Mouse (Mus musculus) left cerebral cortex, postnatal 25 days (tissue): ENCODE data around the gene 3110009E18Rik. TPM values are rescaled to one million over a fixed set of nuclear protein-coding genes. Genes with fewer than 3 reads are reported as not detected.

Source experiments
- DNase-seq, 2 experiments: peaks; one replicate each; pipeline ENCODE4 v3.0.0; 2022; ENCODE audit warnings: low spot score in 2 of 2, mixed read lengths in 1 of 2
- intact Hi-C: fragments of 180-260 bp; cut with DNase I; formaldehyde crosslinking; loops from one replicate; pipeline ENCODE4 v1.15.1; 2025
- total RNA-seq, 2 experiments: library from RNA; stranded (reverse); gene quantifications; 2 replicates each; pipeline ENCODE4 v1.2.3; 2021

3110009E18Rik gene
- total RNA-seq, 2 experiments from 2014 or later, result 6.7 to 7.4 TPM

- intact Hi-C loops, result no loop called here
- DNase-seq, result peak; percentile 68 to 93
These were observed 15.2 kb downstream of the 3110009E18Rik start for GRCm38 (mm10) chr1:120135934-120136786.

- DNase-seq, result peak in 1 of 2 experiments; percentile 53
- intact Hi-C loops, result no loop called here
These were observed 18.0 kb downstream of the 3110009E18Rik start for GRCm38 (mm10) chr1:120138923-120139540.

GRCm38 (mm10) chr1:120140144-120140693, 19.2 kb downstream of the 3110009E18Rik start:
- no peak for DNase-seq
- intact Hi-C loops, result no loop called here

GRCm38 (mm10) chr1:120142551-120142950, 21.6 kb downstream of the 3110009E18Rik start:
- intact Hi-C loops, result no loop called here
- no peak for DNase-seq

- no peak for DNase-seq
- intact Hi-C loops, result loop anchor here (2.0 kb wide), 1 partner anchor 47 kb away; no protein-coding TSS in a partner anchor
These were observed 24.7 kb downstream of the 3110009E18Rik start for GRCm38 (mm10) chr1:120145527-120146216.

- intact Hi-C loops, result loop anchor here (2.0 kb wide), 1 partner anchor 48 kb away; no protein-coding TSS in a partner anchor
- peak in 1 of 2 experiments; percentile 29 for DNase-seq
These were observed 26.0 kb downstream of the 3110009E18Rik start for GRCm38 (mm10) chr1:120146994-120147393.

- peak in 1 of 2 experiments; percentile 33 for DNase-seq
- intact Hi-C loops, result loop anchor here (2.0 to 5.0 kb wide), 2 partner anchors 55 to 122 kb away; no protein-coding TSS in a partner anchor
These were observed 33.2 kb downstream of the 3110009E18Rik start for GRCm38 (mm10) chr1:120154232-120154631.

- intact Hi-C loops, result loop anchor here (2.0 kb wide), 1 partner anchor 57 kb away; no protein-coding TSS in a partner anchor
- peak; percentile 20 to 34 for DNase-seq
These were observed 34.3 kb downstream of the 3110009E18Rik start for GRCm38 (mm10) chr1:120155325-120155724.

GRCm38 (mm10) chr1:120158474-120159127, 37.6 kb downstream of the 3110009E18Rik start:
- DNase-seq, result no peak
- intact Hi-C loops, result no loop called here

GRCm38 (mm10) chr1:120161502-120161901, 40.5 kb downstream of the 3110009E18Rik start:
- intact Hi-C loops, result no loop called here

GRCm38 (mm10) chr1:120162616-120163015, 41.6 kb downstream of the 3110009E18Rik start:
- intact Hi-C loops, result no loop called here
- DNase-seq, result no peak

More at GRCm38 (mm10) chr1:120161502-120161901, 40.5 kb downstream of the 3110009E18Rik start:
- DNase-seq, result no peak

- no peak for DNase-seq
- intact Hi-C loops, result no loop called here
These were observed 47.0 kb downstream of the 3110009E18Rik start for GRCm38 (mm10) chr1:120168016-120168415.

- no peak for DNase-seq
- intact Hi-C loops, result no loop called here
These were observed 47.7 kb downstream of the 3110009E18Rik start for GRCm38 (mm10) chr1:120168674-120169073.

GRCm38 (mm10) chr1:120170307-120170706, 49.3 kb downstream of the 3110009E18Rik start:
- no peak for DNase-seq
- intact Hi-C loops, result loop anchor here (5.0 kb wide), 1 partner anchor 167 kb away; no protein-coding TSS in a partner anchor

- intact Hi-C loops, result loop anchor here (1.0 to 5.0 kb wide), 2 partner anchors 165 to 377 kb away; no protein-coding TSS in a partner anchor
- DNase-seq, result peak; percentile 47 to 71
These were observed 51.0 kb downstream of the 3110009E18Rik start for GRCm38 (mm10) chr1:120171819-120172521.

GRCm38 (mm10) chr1:120174991-120175390, 54.0 kb downstream of the 3110009E18Rik start:
- intact Hi-C loops, result loop anchor here (5.0 kb wide), 2 partner anchors 162 to 292 kb away; no protein-coding TSS in a partner anchor

GRCm38 (mm10) chr1:120176313-120176712, 55.3 kb downstream of the 3110009E18Rik start:
- DNase-seq, result no peak
- intact Hi-C loops, result loop anchor here (5.0 kb wide), 1 partner anchor 291 kb away; no protein-coding TSS in a partner anchor

More at GRCm38 (mm10) chr1:120174991-120175390, 54.0 kb downstream of the 3110009E18Rik start:
- no peak for DNase-seq

- intact Hi-C loops, result loop anchor here (5.0 kb wide), 1 partner anchor 290 kb away; no protein-coding TSS in a partner anchor
- no peak for DNase-seq
These were observed 56.2 kb downstream of the 3110009E18Rik start for GRCm38 (mm10) chr1:120177141-120177540.
